Mouse (Mus musculus) right cerebral cortex, adult 18-20 months (tissue): Measurements from ENCODE around the gene Lifr.

Experiments
- DNase-seq: peaks from one replicate; pipeline ENCODE4 v3.0.0; 2022; ENCODE audit warnings: mixed read lengths

The Lifr gene

DNA sequence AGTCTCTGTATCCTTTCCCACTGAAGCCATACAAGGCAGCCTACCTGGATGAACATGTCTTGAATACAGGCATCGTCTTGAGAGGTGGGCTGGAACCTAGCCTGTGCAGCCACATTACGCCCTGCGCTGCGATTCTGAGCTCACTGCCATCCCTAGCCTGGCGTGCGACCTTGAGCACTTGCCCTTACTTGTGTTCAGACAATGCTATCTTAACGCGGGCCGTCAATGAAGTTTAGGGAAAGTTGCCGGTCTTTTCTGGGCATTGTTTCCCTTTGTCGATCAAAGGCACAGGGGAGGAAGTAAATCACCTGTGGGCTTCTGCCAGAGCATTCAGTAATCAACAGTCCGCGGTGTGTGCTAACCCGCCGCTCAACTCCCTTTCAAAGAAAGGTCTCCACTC lies 8.6 kb upstream of the Lifr start:
- DNase-seq = no peak

GRCm38 (mm10) chr15:7082901-7083300 lies 7.5 kb upstream of the Lifr start:
- no peak for DNase-seq

DNA sequence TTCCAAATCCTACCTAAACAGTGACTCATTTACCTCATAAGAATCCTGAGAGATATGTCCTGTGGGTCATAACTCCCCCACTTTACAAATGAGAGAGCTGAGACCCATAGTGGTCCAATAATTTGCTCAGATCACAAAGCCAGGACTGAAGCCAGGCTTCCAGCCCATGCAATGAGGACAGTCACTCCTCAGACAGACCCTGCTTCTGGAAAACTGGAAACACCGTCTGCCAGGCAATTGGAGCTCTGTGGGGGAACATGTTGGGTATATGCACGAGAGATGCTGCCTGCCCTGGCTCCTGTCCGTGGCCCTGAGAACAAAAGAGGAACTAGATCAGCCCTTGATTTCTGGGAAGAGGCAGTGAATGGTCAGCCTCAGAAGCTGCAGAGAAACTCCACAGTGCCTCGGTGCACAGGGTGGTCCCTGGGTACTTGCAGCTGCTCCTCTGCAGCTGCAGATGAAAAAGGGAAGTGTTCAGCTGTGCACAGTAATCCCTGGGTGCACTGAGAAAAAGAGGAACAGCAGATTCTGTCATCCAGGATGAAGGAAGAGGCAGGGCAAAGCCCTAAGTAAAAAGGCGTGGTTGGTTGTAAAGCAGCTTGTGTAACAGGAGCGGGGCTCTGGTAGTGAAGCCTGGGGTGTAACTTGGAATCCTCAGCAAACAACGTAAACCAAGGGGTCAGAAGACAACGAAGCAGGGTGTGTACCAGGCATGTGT lies 5.5 kb upstream of the Lifr start:
- no peak for DNase-seq

- no peak for DNase-seq
Observed at GRCm38 (mm10) chr15:7088691-7089090, 1.7 kb upstream of the Lifr start.

DNA sequence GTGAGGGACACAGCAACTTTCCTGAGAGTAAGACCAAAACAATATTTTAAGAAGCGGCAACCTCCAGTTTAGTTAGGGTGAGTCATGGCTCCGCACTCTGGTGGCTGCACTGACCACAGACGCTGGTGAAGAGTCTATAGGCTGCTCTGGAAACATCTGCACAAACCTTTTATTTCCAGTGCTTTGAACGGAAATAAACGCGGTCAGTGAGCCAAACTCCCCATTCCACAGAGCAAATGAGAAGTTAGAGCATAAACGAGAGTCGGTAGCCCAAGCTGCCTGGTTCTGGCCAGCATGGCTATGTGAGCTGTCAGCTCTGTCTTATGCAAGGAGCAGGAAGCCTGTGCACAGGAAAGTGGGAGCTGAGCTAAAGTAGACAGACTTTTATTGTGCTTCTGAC lies 1.9 kb downstream of the Lifr start:
- no peak for DNase-seq

GRCm38 (mm10) chr15:7099406-7099805 lies 9.0 kb downstream of the Lifr start:
- no peak for DNase-seq

GRCm38 (mm10) chr15:7100226-7100625 lies 9.8 kb downstream of the Lifr start:
- DNase-seq = peak; percentile 26

DNA sequence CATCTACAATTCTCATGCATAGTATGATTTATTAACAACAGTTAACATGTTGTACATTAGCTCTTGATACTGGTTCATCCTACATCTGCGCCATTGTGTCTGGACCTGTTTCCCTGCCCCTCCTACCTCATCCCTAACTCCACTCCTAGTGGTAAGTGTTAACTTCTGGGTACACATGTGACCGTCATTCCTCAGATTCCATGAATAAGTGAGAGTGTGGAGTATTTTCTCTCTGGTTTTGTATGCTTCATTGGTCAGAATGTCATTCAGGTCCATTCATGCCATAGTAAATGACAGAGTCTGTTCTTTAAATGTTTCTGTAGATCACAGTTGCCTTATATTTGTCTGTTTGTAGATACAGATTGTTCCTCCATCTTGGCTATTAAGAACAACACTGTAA lies 12.6 kb downstream of the Lifr start:
- no peak for DNase-seq

DNA sequence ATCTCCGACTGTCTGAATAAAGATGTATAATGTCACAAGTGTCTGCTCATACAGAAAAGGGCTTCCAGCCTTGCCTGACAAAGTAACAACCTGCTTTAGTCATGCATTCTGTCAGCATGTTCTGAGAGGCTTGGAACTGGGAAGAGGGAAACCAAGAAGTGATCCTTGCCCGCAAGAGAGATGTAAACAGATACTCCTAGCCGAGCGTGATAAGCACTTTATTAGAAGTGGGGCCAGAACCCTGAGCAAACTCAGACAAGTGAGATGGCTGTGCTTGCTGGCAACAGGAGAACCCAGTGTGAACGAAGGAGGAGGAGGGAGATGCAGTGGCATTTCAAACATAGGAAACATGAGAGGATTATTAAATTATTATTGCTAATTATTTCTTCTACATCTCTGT lies 14.8 kb downstream of the Lifr start:
- DNase-seq = no peak

DNA sequence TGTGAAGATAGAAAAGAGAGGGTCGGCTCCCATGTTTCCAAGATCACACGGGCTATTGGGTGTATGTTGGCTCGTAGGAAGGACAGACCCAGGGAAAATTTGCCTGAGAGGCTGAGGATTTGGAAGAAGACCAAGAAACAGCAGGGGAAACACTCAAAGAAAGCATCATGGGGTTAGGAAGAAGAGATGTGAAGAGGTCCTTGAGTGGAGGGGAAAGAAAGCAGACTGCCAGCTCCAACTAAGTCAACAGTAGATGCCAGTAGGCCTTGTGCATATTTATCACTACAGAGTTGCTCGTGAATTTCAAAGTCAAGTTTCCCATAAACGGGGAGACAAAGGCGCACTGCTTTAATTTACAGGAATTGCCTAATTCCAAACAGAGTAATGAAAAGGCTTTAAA lies 17.7 kb downstream of the Lifr start:
- no peak for DNase-seq

- no peak for DNase-seq
Observed at GRCm38 (mm10) chr15:7112227-7112907, 22.0 kb downstream of the Lifr start.

- DNase-seq = no peak
Observed at GRCm38 (mm10) chr15:7113906-7114305, 23.5 kb downstream of the Lifr start.

DNA sequence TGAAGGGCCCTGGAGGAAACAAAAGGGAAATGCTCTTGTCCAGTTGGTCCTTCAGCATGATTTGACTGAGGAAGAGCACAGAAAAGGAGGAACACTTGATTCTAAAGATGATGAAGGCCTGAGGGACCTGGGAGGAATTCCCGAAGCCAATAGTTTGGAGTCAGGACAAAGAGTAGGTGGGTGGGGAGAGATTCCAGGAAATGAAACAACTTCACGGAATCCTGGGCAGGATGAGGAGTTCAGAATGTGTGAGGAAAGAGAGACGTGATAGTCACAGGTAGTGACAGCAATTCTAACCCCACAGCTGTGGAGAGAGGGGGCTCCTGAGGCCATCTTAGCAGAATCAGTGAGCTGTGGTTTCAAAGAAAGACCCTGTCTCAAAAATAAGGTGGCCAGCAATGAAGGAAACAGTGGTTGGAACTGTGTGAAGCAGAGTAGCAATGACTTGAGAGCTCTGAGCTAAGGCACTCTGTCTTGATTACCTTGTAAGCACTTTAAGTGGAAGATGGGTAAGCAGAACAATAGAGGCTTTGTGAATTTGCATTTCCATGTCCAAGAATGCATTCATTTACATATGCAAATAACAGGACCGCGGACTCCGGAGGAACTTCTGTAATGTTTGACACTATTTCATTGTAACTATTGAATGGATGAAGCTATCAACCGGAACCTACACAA lies 25.1 kb downstream of the Lifr start:
- DNase-seq = no peak

DNA sequence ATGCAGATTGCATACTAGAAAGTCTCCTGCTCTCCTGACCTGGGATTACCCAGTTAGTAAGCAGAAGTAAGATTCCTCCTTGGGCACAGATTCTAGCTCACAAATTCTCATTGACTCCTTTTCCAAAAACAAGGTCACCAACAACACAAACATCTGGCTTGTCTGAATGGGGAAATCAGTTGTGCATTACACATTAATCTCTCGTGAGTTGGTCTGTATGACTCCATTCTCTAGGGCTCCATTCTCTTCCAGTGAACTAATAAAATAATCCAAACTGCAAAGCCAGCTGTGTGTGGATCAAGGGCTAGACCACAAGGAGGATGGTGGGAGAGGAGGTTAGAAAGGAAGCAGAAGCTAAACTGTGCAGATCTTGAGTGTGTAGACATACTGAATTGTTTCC lies 25.8 kb downstream of the Lifr start:
- DNase-seq = no peak

GRCm38 (mm10) chr15:7116699-7117098 lies 26.3 kb downstream of the Lifr start:
- no peak for DNase-seq

- no peak for DNase-seq
Observed at GRCm38 (mm10) chr15:7117944-7118343, 27.5 kb downstream of the Lifr start.

DNA sequence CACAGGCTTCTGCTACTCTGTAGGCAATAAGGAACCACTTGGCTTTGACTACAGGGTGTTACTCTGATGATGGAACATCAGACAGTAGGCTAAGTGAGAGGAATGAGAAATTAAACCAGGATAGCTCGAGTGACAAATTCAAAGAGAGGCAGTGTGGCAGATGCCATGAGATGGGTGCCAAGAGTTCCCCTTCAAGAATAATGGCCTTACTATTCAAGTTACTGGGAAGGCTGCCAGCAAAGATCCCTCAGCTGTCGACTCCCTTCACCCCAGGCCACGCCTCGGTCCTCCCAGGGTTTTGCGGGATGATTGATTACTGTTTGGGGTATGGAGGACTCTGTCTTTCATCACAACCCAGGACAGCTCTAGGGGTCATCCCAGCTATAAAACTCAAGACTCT lies 28.4 kb downstream of the Lifr start:
- DNase-seq = peak; percentile 29

DNA sequence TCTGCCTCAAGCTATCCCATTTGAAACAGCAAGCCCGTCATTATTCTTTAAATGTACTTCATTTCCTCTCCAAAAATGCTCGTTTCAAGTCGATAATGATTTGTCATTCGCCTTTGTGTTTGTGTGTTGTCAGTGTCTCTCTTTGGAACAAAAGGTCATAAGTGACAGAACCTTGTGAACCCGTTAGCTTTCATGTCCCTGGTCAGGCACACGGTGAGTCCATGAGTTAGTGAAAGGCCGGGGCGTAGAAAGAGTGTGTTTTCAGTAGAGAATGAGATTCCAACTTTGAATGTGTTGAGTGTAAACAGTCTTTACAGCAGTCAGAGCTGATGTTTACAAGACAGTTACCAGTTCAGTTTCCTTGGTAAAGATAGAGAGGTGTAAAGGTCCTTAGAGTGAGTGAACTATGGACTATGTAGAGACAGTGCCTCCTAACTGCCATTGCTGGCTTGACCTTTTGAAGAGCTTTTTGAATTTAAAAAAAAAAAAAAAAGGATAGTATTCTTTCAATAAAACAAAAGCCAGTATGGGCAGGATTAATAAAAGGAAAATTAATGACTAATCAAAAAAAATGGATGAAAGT lies 29.6 kb downstream of the Lifr start:
- DNase-seq = no peak

- DNase-seq = no peak
Observed at GRCm38 (mm10) chr15:7123781-7124450, 33.5 kb downstream of the Lifr start.

- no peak for DNase-seq
Observed at GRCm38 (mm10) chr15:7126171-7126570, 35.8 kb downstream of the Lifr start.

GRCm38 (mm10) chr15:7128627-7129126 lies 38.3 kb downstream of the Lifr start:
- DNase-seq = no peak

DNA sequence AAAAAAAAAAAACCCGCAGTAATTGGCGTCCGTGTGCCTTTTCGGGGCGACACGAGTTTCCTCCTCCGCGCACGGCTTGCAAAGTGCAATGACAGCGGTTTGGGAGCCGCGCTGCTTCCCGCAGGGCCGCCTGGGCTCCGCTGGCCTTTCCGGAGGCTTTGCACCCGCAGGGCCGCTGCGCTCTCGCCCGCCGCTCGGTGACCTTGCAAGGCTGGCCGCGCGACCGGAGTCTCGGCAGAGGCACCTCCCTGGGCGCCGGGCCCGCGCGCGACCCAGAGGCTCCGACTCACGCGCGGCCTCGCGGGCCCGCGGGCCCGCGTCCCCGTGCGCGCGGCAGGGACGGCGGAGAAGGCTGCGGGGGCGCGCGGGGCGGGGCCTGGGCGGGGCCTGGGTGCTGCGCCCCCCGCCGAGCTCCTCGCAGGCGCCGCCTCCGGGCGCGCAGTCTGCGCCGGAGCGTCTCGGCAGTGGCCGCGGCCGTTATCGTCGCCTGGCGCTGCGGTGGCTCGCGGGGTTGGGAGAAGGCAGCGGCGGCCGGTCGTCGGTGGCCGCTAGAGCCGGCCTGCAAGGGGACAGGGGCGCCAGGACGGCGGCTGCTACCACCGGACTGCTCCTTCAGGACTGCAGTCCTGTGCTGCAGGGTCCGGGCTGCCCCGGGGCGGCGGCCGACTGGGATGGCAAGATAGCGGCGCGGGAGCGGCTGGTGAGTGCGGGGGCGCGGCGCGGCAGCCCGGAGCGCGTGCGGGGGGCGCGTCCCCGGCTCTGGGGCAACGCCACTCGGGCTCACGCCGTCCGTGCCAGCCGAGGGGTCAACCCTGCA lies 38.9 kb downstream of the Lifr start:
- peak; percentile 89 for DNase-seq
